Mouse (Mus musculus): ENCODE measurements around the gene Vmn1r204.

GRCm38 (mm10) chr13:22592900-22593299 lies 39.9 kb downstream of the Vmn1r204 start, which contains the start of gene Vmn1r205:
- TF ChIP-seq CTCF (IDR thresholded peaks at IDR 0.05; ENCODE audit: low read depth) (no peak), EP300 (IDR thresholded peaks at IDR 0.05; ENCODE audit: low read depth) (no peak)

Data from liver, embryonic 14.5 days (tissue).